Mouse (Mus musculus): ENCODE measurements around the gene Lyzl4. TPM values are rescaled to one million over a fixed set of nuclear protein-coding genes. Genes with fewer than 3 reads are reported as not detected.

Lyzl4 gene
- total and polyA plus RNA-seq, 3 experiments: not detected

DNA sequence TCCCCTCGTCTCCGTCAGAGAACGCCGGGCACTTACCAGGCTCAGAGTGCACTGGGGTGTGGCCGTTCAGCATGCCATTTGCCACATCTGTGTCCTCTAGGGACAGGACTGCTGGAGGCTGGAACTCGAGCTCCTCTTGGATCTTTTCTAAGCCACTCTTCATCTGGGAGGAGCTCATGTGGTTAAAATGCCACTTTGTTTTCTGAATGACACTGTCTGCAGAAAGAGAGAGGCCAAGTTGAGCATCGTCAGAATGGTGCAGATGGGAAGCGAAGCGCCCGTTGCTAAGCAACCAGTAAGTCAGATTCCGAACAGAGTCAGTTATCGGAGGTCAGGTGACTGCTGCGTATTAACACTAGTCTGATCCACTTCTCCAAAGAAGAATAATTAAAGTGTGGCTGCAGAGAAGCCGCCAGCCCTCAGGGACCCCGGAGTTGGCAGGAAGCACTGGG is 48.3 kb upstream of the Lyzl4 start:
- dilution Hi-C loops (cut with MboI; ENCODE audit: extremely low pct_ligation_motif_present, extremely low pct_unique_long_range_greater_than_20kb, low sequenced_read_pairs) (no loop called here), in situ Hi-C loops (cut with MboI; ENCODE audit: low pct_ligation_motif_present, low pct_unique_long_range_greater_than_20kb, low sequenced_read_pairs) (no loop called here)
- H3K36me3 ChIP-seq (replicated peaks in 1 of 2; ENCODE audit: control insufficient read depth in 1 of 2, insufficient read depth in 1 of 2, low read length in 1 of 2): peaks cover 3 to 55% of the 10 kb centered on the region in 2 experiments
- no peak overlapping the region for H3K4me2 ChIP-seq (ENCODE audit: insufficient read depth, low read depth, poor library complexity, severe bottlenecking)
- H3K27ac ChIP-seq (ENCODE audit: insufficient read depth, low read depth): no peak overlapping the region
- no peak overlapping the region for H3K9ac ChIP-seq (ENCODE audit: insufficient read depth, low read depth)
- no peaks in the 10 kb centered on the region for H3K27me3 ChIP-seq (replicated peaks)
- TF ChIP-seq MAFK (IDR thresholded peaks at IDR 0.05; ENCODE audit: insufficient replicate concordance, low read length) (no peak), POLR2AphosphoS2 (IDR thresholded peaks at IDR 0.05; ENCODE audit: low read depth, low read length) (no peak), CHD2 (IDR thresholded peaks at IDR 0.05; ENCODE audit: low read length) (no peak), TBP (conservative IDR thresholded peaks at IDR 0.05; ENCODE audit: low read depth, low read length) (no peak), CTCF (conservative IDR thresholded peaks at IDR 0.05 in 1 of 2, IDR thresholded peaks at IDR 0.05 in 1 of 2; ENCODE audit: low read depth in 2 of 2, low read length in 2 of 2) (no peak), SMC3 (IDR thresholded peaks at IDR 0.05; ENCODE audit: low read depth, low read length) (no peak)
- no peak overlapping the region for H3K4me3 ChIP-seq (replicated peaks in 1 of 3; ENCODE audit: low read depth in 2 of 3, low read length in 2 of 3, poor library complexity in 1 of 3)
- no peaks in the 10 kb centered on the region for H3K79me2 ChIP-seq (replicated peaks; ENCODE audit: control insufficient read depth, extremely low read depth, insufficient read depth, poor library complexity, severe bottlenecking)
- no peak for DNase-seq (ENCODE audit: extremely low read depth)
- H3K9me3 ChIP-seq (replicated peaks; ENCODE audit: low read length): no peaks in the 10 kb centered on the region
- H3K4me1 ChIP-seq (ENCODE audit: control insufficient read depth in 1 of 2, insufficient read depth in 2 of 2): peaks cover 0 to 2% of the 10 kb centered on the region in 2 experiments; a peak in 1 of 4 replicates

GRCm38 (mm10) chr9:121684702-121685101 is 42.8 kb upstream of the Lyzl4 start:
- dilution Hi-C loops (cut with MboI; ENCODE audit: extremely low pct_ligation_motif_present, extremely low pct_unique_long_range_greater_than_20kb, low sequenced_read_pairs): no loop called here
- Histone ChIP-seq H3K27ac (ENCODE audit: insufficient read depth, low read depth) (no peak overlapping the region), H3K4me2 (ENCODE audit: insufficient read depth, low read depth, poor library complexity, severe bottlenecking) (no peak overlapping the region), H3K36me3 (replicated peaks in 1 of 2; ENCODE audit: control insufficient read depth in 1 of 2, insufficient read depth in 1 of 2, low read length in 1 of 2) (peaks cover 9 to 55% of the 10 kb centered on the region in 2 experiments), H3K4me1 (ENCODE audit: control insufficient read depth in 1 of 2, insufficient read depth in 2 of 2) (peaks cover under 1 to 2% of the 10 kb centered on the region in 2 experiments; a peak in 2 of 4 replicates), H3K79me2 (replicated peaks; ENCODE audit: control insufficient read depth, extremely low read depth, insufficient read depth, poor library complexity, severe bottlenecking) (no peaks in the 10 kb centered on the region), H3K9ac (ENCODE audit: insufficient read depth, low read depth) (no peak overlapping the region), H3K4me3 (replicated peaks in 1 of 3; ENCODE audit: low read depth in 2 of 3, low read length in 2 of 3, poor library complexity in 1 of 3) (no peak overlapping the region), H3K9me3 (replicated peaks; ENCODE audit: low read length) (no peaks in the 10 kb centered on the region), H3K27me3 (replicated peaks) (no peaks in the 10 kb centered on the region)
- no peak for TF ChIP-seq JUN (IDR thresholded peaks at IDR 0.05; ENCODE audit: insufficient read depth, low read depth, low read length)
- TF ChIP-seq CHD2 (IDR thresholded peaks at IDR 0.05; ENCODE audit: low read length): no peak
- no peak for TF ChIP-seq BHLHE40 (IDR thresholded peaks at IDR 0.05; ENCODE audit: low read depth, low read length)
- DNase-seq (ENCODE audit: extremely low read depth): no peak
- in situ Hi-C loops (cut with MboI; ENCODE audit: low pct_ligation_motif_present, low pct_unique_long_range_greater_than_20kb, low sequenced_read_pairs): no loop called here

DNA sequence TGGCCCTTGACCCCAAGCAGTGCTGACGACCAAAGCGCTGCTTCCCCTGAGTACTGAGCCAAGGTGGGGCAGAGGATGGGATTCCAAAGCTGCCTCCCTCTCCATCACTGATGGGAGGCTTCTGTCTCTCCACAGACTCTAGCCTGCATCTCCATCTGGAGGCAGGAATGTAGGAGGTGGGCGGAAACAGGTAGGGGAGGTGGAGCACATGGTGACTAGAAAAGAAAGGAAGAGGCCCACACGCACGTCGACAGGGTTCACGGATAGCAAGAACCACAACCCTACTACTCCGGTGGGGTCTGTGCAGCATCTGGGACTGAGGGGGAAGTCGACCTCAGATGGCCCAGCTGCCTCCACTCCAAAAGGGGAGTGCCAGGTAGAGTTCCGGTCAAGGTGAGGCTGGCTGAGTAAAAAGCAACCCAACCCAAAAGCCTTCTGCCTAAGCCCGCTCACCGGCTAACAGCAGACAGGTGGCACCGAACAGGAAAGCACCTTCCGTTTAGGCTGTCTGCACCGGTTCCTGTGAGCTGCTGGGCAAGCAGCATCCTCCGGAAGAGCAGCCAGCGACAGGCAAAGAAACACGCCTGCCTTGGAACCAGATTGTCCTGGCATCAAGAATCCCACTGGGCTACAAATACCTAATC is 40.3 kb upstream of the Lyzl4 start:
- no peak overlapping the region for H3K9ac ChIP-seq (ENCODE audit: insufficient read depth, low read depth)
- H3K36me3 ChIP-seq (replicated peaks in 1 of 2; ENCODE audit: control insufficient read depth in 1 of 2, insufficient read depth in 1 of 2, low read length in 1 of 2): peaks cover 9 to 50% of the 10 kb centered on the region in 2 experiments
- DNase-seq (ENCODE audit: extremely low read depth): no peak
- peaks cover 2 to 15% of the 10 kb centered on the region in 2 experiments; a peak in 3 of 4 replicates for H3K4me1 ChIP-seq (ENCODE audit: control insufficient read depth in 1 of 2, insufficient read depth in 2 of 2)
- H3K79me2 ChIP-seq (replicated peaks; ENCODE audit: control insufficient read depth, extremely low read depth, insufficient read depth, poor library complexity, severe bottlenecking): no peaks in the 10 kb centered on the region
- in situ Hi-C loops (cut with MboI; ENCODE audit: low pct_ligation_motif_present, low pct_unique_long_range_greater_than_20kb, low sequenced_read_pairs) (no loop called here), dilution Hi-C loops (cut with MboI; ENCODE audit: extremely low pct_ligation_motif_present, extremely low pct_unique_long_range_greater_than_20kb, low sequenced_read_pairs) (no loop called here)
- H3K27me3 ChIP-seq (replicated peaks): no peaks in the 10 kb centered on the region
- no peak overlapping the region for H3K4me3 ChIP-seq (replicated peaks in 1 of 3; ENCODE audit: low read depth in 2 of 3, low read length in 2 of 3, poor library complexity in 1 of 3)
- no peak overlapping the region for H3K4me2 ChIP-seq (ENCODE audit: insufficient read depth, low read depth, poor library complexity, severe bottlenecking)
- no peaks in the 10 kb centered on the region for H3K9me3 ChIP-seq (replicated peaks; ENCODE audit: low read length)
- H3K27ac ChIP-seq (ENCODE audit: insufficient read depth, low read depth): no peak overlapping the region
- TF ChIP-seq SIN3A (IDR thresholded peaks at IDR 0.05; ENCODE audit: low read length) (no peak), E2F4 (IDR thresholded peaks at IDR 0.05; ENCODE audit: insufficient replicate concordance, low read depth, low read length) (no peak), ZNF384 (IDR thresholded peaks at IDR 0.05; ENCODE audit: low read depth, low read length) (no peak)
